Mouse (Mus musculus) forebrain, embryonic 12.5 days (tissue): ENCODE measurements around the gene Gm21761. TPM values are rescaled to one million over a fixed set of nuclear protein-coding genes. Genes with fewer than 3 reads are reported as not detected.
A peak's percentile ranks its signal among the peaks of the same experiment; 100 is the strongest.
"Not testable (repeated sequence)": the region's sequence is repeated elsewhere in the genome, so short reads cannot be mapped to it uniquely, and the experiment has no call there.

Source experiments
- ATAC-seq: fragments of 200-750 bp; cut with Nextera tagmentation; 2 replicates; pipeline ENCODE4 v1.8.0; 2017; ENCODE audit warnings: moderate TSS enrichment; ENCODE audit not compliant: low FRiP score
- H3K27ac ChIP-seq: fragments of 300-500 bp; sonication (generic); 2 replicates; pipeline ENCODE4 v1.5.1; 2016; ENCODE audit warnings: mild to moderate bottlenecking
- H3K27me3 ChIP-seq: fragments of 300-500 bp; sonication (generic); 2 replicates; pipeline ENCODE4 v1.6.1; 2016; ENCODE audit warnings: mild to moderate bottlenecking
- H3K36me3 ChIP-seq: fragments of 300-500 bp; sonication (generic); replicated peaks from 2 replicates; pipeline ENCODE4 v1.6.1; 2016; ENCODE audit warnings: mild to moderate bottlenecking
- H3K4me1 ChIP-seq: fragments of 300-500 bp; sonication (generic); 2 replicates; pipeline ENCODE4 v1.6.1; 2016
- H3K4me2 ChIP-seq: fragments of 300-500 bp; sonication (generic); 2 replicates; pipeline ENCODE4 v1.6.1; 2016; ENCODE audit warnings: mild to moderate bottlenecking, moderate library complexity
- H3K4me3 ChIP-seq: fragments of 300-500 bp; sonication (generic); replicated peaks from 2 replicates; pipeline ENCODE4 v1.5.1; 2016; ENCODE audit warnings: mild to moderate bottlenecking
- H3K9ac ChIP-seq: fragments of 300-500 bp; sonication (generic); 2 replicates; pipeline ENCODE4 v1.6.1; 2016; ENCODE audit warnings: mild to moderate bottlenecking
- H3K9me3 ChIP-seq: fragments of 300-500 bp; sonication (generic); 2 replicates; pipeline ENCODE4 v1.6.1; 2016
- WGBS: fragments of 180-500 bp; shearing (Covaris S2); methylation state at CpG from one replicate; pipeline ENCODE4 v1.1.7; 2016; 5-methylcytosine and 5-hydroxymethylcytosine counted together
- polyA plus RNA-seq: library from polyadenylated mRNA; unstranded; fragments of >200 nt; fragmentation: Nextera tagmentation; extraction: Ambion mirVana; gene quantifications from 2 replicates; pipeline ENCODE4 v1.2.1, GENCODE M21; 2016

The Gm21761 gene
- not detected in 2 replicates for polyA plus RNA-seq

DNA sequence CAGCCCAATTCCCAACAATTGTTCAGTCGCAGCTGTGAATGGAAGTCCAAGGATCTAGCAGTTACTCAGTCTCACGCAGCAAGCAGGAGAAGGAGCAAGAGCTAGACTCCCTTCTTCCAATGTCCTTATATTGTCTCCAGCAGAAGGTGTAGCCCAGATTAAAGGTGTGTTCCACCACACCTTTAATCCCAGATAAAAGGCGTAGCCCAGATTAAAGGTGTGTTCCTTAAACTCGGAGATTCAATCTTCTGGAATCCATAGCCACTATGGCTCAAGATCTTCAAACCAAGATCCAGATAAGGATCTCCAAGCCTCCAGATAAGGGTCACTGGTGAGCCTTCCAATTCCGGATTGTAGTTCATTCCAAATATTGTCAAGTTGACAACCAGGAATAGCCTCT, at the start of gene Gm21761:
TSS of gene Gm21761 (minus strand) at position 101 of the 400 bp plus-strand sequence.
- H3K4me2 ChIP-seq, H3K27me3 ChIP-seq, ATAC-seq, H3K4me1 ChIP-seq, H3K27ac ChIP-seq, H3K9me3 ChIP-seq, H3K36me3 ChIP-seq, H3K9ac ChIP-seq, H3K4me3 ChIP-seq: not testable (repeated sequence)
- WGBS = 83% methylated on average over 1 of the region's 5 CpGs

DNA sequence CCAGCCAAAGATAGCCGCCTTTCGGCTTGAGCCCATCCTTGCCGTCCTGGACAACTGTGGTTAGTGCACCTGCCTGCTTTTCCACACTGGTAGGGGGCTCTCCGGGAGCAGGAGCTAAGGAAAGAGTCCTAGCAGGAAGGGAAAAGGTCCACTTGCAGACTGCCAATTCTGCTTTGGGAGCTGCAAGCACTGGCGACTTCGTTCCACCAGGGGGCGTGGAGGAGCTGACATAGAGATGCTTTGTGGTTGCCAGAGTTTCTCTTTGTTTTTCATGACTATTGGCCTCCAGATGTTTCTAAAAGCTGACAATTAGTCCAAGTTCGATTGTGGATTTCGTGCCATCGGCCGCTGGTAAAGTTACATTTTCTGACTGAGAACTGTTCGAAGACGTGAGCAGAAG, 40.1 kb upstream of the Gm21761 start:
- not testable (repeated sequence) for H3K4me1 ChIP-seq, H3K4me2 ChIP-seq, H3K36me3 ChIP-seq, H3K27ac ChIP-seq, H3K9me3 ChIP-seq, H3K9ac ChIP-seq, H3K4me3 ChIP-seq, H3K27me3 ChIP-seq
- ATAC-seq = 0 out of 2 replicates have a peak, but pooled peaks have one; percentile 30
- no CpG with 5 or more reads among the region's 13 CpGs for whole genome bisulfite sequencing

DNA sequence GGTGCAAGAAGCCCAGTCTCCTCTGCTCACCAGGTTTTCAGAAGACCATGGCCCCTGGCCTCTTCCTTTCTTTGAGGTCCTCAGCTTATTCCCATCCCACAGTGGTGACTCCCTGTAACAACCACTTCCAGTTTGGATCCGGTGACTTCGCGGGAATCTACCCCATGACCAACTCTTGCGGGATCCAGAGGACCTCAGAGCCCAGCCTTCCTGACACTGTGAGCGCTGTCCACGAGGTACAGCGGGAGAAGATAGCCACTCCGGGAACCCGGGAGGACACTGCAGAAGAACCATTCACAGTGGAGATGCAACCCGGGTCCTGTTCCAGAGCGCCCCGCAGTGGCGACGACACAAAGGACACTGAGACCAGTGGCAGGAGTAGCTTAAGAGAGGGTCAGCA, 39.1 kb upstream of the Gm21761 start:
- WGBS = no CpG with 5 or more reads among the region's 14 CpGs
- H3K27ac ChIP-seq, H3K27me3 ChIP-seq, H3K4me2 ChIP-seq, H3K4me1 ChIP-seq, H3K4me3 ChIP-seq, ATAC-seq, H3K9me3 ChIP-seq, H3K9ac ChIP-seq, H3K36me3 ChIP-seq: not testable (repeated sequence)

DNA sequence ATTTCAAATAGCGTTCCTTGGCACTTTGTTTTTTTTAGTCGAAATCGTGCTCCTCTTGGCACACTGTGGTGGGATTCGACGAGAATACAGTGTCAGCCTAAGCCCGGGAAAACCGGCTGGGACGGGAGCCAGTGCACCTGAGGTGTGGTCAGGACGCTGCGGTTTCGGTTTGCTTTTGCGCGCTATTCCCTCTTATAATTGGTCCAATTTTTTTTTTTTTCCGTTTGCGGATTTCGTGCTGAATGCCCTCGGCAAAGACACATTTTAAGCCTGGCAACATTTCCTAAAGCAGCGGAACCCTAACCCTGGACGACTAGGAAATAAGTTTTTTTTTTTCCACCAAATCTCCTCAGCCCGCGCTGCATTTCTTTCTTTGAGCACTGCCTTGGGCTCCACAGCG, 36.9 kb upstream of the Gm21761 start:
- not testable (repeated sequence) for H3K36me3 ChIP-seq, H3K27me3 ChIP-seq, H3K9ac ChIP-seq, H3K27ac ChIP-seq, H3K9me3 ChIP-seq, H3K4me1 ChIP-seq, H3K4me3 ChIP-seq
- WGBS = under 1% methylated on average over 22 of the region's 22 CpGs
- 0 out of 2 replicates have a peak overlapping the region, but pooled peaks have one; percentile 10 for H3K4me2 ChIP-seq
- ATAC-seq = peak; percentile 25; the same call in 1 of the 2 replicates

DNA sequence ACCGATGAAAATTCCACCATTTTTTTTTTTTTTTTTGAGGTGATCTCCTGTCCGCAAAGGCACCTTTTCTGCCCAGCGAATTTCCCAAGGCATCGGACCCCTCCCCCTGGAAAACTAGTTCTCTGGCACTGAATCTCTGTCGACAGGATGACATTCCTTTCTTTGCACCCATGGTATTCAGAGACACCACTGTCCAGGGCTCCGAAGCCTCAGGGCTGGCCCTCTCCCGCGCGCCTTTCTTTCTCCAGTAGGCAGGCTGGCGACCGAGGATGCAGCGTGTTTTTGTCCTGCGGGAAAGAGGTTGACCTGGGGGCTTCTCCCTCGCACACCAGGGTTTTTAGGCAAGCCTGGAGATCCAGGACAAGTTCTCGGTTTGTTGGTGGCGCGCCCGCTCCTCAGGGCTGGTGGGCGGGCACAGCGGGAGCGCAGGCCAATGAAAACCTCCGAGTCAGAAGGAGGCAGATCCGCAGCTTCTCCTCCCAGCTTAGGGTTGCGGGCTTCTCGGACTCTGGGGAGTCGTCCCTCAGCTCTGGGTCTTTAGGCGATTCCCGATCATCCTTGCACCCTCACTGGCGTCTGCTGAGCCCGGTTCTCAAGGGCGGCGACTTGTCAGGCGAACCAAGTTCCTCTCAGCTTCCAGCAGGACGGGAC, 36.4 kb upstream of the Gm21761 start:
- H3K4me2 ChIP-seq, H3K36me3 ChIP-seq, H3K27ac ChIP-seq, H3K4me3 ChIP-seq, H3K4me1 ChIP-seq, H3K27me3 ChIP-seq, H3K9ac ChIP-seq, H3K9me3 ChIP-seq: not testable (repeated sequence)
- WGBS = 0% methylated on average over 17 of the region's 34 CpGs
- peak; percentile 83 for ATAC-seq

DNA sequence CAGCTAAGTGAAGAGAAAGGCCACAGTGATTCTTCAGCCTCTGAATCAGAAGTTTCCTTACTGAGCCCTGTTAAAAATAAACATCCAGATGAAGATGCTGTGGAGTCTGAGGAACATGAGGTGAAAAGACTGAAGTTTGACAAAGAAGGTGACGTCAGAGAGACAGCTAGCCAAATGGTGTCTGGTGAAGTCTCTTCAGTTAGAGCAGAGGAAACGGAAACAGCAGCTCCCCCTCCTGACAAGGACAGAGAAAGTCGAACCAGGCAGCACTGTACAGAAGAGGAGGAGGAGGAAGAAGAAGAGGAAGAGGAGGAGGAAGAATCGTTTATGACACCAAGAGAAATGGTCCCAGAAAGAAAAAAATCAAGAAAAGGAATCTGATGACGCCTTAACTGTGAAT, 33.8 kb upstream of the Gm21761 start:
- not testable (repeated sequence) for H3K4me3 ChIP-seq, H3K9me3 ChIP-seq, H3K4me2 ChIP-seq, H3K27me3 ChIP-seq, H3K9ac ChIP-seq, H3K36me3 ChIP-seq, H3K4me1 ChIP-seq, ATAC-seq, H3K27ac ChIP-seq
- no CpG with 5 or more reads among the region's 5 CpGs for WGBS

DNA sequence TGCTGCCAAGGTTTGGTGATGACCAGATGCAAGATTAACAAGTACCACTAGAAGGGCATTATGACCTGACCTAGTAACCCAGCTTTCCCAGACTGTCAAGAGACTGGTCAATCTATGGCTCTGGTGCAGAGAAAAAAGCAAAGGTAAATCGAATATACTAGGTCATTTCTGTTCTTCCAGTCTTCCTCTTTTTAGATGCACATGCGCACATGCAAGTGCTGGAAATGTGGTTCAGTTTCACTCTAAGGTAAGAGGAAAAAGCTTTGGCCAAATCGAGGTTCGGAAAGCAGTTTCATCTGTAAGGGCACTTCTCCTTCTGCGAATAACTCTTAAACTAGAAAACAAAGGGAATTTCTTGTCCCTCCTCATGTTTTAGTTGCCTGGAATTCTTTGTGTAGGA, 26.5 kb upstream of the Gm21761 start:
- H3K4me1 ChIP-seq, H3K27ac ChIP-seq, H3K27me3 ChIP-seq, ATAC-seq, H3K4me3 ChIP-seq, H3K9me3 ChIP-seq, H3K4me2 ChIP-seq, H3K36me3 ChIP-seq, H3K9ac ChIP-seq: not testable (repeated sequence)
- whole genome bisulfite sequencing = no CpG with 5 or more reads among the region's 5 CpGs

DNA sequence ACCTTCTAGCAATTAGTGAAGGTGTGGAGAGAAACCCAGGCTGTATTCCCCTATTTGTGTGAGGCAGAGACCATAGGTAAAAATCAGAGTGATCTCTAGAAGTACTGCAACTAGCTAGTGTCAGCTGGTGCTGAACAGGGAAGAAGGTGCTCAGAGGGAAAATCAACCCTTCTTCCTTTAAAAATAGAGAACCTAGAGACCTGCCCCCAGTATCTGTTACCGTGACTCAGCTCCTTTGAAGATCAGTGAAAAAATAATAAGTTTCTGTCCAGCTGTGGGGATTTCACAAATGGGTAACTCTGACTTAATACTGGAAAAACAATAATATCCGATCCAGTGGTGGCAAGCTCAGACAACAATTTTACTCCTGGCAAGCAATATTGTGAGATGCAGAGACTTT, 26.0 kb upstream of the Gm21761 start:
- not testable (repeated sequence) for H3K27me3 ChIP-seq, H3K9me3 ChIP-seq, ATAC-seq, H3K9ac ChIP-seq, H3K36me3 ChIP-seq, H3K27ac ChIP-seq, H3K4me3 ChIP-seq, H3K4me1 ChIP-seq, H3K4me2 ChIP-seq
- WGBS = 84% methylated on average over 2 of the region's 2 CpGs

DNA sequence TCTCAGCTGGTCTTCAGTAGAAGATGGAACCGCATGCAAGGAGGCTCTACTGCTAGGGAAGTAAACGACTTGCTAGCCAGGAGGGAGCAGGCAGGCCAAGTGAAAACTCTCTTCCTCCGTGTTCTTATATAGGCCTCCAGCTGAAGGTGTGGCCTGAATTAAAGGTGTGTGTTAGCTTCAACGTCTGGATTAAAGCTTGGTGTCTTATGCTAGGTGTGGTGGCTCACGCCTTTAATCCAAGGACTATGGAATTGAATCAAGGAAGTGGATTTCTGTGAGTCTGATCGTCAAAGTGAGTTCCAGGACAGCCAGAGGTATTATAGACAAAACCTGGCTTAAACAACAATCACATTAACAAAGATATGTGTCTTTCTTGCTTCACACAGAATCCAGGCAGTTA, 21.6 kb upstream of the Gm21761 start, which contains the start of gene B020031M17Rik:
TSS of gene B020031M17Rik (minus strand) at position 101 of the 400 bp plus-strand sequence.
- ATAC-seq, H3K27me3 ChIP-seq, H3K36me3 ChIP-seq, H3K9me3 ChIP-seq, H3K4me2 ChIP-seq, H3K9ac ChIP-seq, H3K27ac ChIP-seq, H3K4me1 ChIP-seq, H3K4me3 ChIP-seq: not testable (repeated sequence)
- WGBS = 74% methylated on average over 4 of the region's 6 CpGs

DNA sequence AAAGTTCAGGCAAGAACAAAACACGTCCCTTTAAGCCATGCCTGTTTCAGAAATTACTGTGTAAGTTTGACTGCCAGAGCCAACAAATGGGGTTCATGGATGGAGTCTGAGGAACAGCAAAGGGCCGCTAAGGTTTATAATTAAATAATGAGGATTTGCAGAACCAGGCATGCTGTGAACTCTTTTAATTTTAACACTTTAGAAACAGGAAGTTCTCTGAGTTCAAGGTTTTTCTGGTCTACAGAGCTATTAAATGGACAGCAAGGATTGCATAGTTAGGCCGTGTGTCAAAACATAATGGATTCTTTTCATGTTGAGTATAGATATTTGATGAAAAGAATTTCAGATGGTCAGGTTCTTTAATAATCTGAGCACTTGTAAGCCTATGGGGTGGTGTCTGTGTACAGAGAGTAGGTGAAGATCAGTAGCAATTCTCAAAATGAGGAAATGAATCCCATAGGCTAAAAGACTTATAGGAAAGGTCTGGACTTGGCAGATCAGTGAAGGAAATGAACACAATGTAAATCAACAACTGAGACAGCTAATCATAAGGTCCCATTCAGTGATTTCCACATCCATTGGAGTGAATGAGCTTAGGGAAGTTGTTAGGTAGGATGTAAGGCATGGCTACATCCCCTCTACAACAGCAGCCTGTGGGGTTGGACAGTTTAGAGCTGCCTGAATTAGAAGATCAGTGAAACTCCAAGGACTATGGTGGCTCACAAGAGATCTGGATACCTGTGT, 4.3 kb downstream of the Gm21761 start:
- not testable (repeated sequence) for H3K9me3 ChIP-seq, H3K4me2 ChIP-seq, H3K9ac ChIP-seq, ATAC-seq, H3K27ac ChIP-seq, H3K36me3 ChIP-seq, H3K4me3 ChIP-seq, H3K27me3 ChIP-seq, H3K4me1 ChIP-seq
- 75% methylated on average over 3 of the region's 3 CpGs for WGBS

DNA sequence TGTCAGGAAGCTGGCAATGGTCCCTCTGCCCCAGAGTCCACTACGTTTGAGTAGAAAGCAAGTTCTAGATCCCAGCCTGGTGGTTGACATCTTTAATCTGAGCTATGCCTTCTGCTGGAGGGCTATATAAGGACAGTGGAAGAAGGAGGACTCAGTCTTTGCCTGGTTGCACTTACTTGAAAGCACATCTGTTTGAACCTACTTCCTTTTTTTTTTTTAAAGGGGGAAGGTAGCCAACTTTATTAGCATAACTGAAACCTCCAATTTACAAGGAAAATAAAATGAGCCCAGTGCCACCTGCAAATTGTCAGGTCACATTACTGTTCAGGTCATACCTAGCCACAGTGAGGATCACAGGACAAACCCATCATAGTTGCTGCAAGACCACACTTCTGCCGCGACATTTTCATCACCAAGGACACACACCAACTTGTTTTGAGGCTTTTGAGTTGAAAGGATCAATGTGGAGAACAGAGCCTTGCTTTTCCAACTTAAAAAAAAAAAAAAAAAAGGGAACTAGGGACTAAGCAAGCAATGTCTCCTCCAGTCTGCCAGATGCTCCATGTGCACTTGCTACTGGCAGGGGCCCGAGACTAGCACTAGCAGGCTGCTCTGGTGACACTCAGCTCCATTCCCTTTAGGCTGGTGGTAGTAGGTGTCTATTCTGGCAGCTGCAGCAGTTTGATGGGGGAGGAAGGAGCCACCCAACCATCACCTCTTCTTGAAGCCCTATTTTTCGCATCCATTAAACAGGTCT, 11.9 kb downstream of the Gm21761 start:
- not testable (repeated sequence) for H3K4me1 ChIP-seq, H3K4me2 ChIP-seq, H3K9ac ChIP-seq, ATAC-seq, H3K27me3 ChIP-seq, H3K4me3 ChIP-seq, H3K27ac ChIP-seq, H3K36me3 ChIP-seq, H3K9me3 ChIP-seq
- WGBS = 87% methylated on average over 4 of the region's 5 CpGs

DNA sequence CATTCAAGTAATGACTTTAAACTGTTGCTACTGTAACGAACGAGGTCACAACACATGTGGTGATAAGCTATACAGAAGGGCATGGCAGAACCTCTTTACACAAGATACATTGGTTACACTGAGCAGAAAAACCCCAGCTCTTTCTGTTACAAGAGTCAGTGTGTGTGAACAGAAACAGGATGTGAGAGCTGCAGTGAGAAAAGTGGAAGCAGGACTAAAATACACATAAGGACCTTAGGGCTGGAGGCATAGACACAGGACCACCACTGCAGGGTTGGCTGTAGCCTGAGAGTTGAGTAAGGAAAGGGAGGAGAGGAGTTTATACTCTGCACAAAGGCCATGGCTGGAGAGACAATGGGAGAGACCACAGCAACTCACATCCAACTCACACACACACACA, 12.6 kb downstream of the Gm21761 start:
- H3K9ac ChIP-seq, H3K4me2 ChIP-seq, H3K27me3 ChIP-seq, H3K4me3 ChIP-seq, H3K36me3 ChIP-seq, H3K4me1 ChIP-seq, H3K27ac ChIP-seq, ATAC-seq, H3K9me3 ChIP-seq: not testable (repeated sequence)
- 75% methylated on average over 2 of the region's 2 CpGs for WGBS
